Mouse (Mus musculus): Measurements from ENCODE around the gene Zfp219.

GRCm38 (mm10) chr14:52013021-52013610 lies 7.4 kb downstream of the Zfp219 start:
- TF ChIP-seq POLR2A (IDR thresholded peaks at IDR 0.05; ENCODE audit: low read depth, low read length) (no peak), CTCF (IDR thresholded peaks at IDR 0.05; ENCODE audit: borderline replicate concordance, insufficient read depth, low read length) (no peak)
